Mouse (Mus musculus) MEL-GATA-1-ER (cell line): ENCODE measurements around the gene H2al1a.
"Not testable (repeated sequence)": the region's sequence is repeated elsewhere in the genome, so short reads cannot be mapped to it uniquely, and the experiment has no call there.

ENCODE experiments used
- DNase-seq: peaks from one replicate; pipeline ENCODE4 v3.0.0-alpha.2; 2012; ENCODE audit warnings: low read depth; ENCODE audit errors: extremely low read depth

Gene H2al1a

GRCm38 (mm10) chrX:11298957-11299356, at the start of gene H2al1a:
TSS of gene H2al1a (plus strand) at chrX:11299257.
- DNase-seq, result not testable (repeated sequence)

GRCm38 (mm10) chrX:11250155-11250554, 48.9 kb upstream of the H2al1a start:
- DNase-seq, result no peak

- no peak for DNase-seq
Measured at GRCm38 (mm10) chrX:11254062-11254461, 45.0 kb upstream of the H2al1a start.

- no peak for DNase-seq
Measured at GRCm38 (mm10) chrX:11254521-11255207, 44.4 kb upstream of the H2al1a start.

GRCm38 (mm10) chrX:11255564-11256360, 43.3 kb upstream of the H2al1a start:
- DNase-seq, result no peak

GRCm38 (mm10) chrX:11264918-11265317, 34.1 kb upstream of the H2al1a start:
- no peak for DNase-seq

- no peak for DNase-seq
Measured at GRCm38 (mm10) chrX:11267791-11268190, 31.3 kb upstream of the H2al1a start.

GRCm38 (mm10) chrX:11269074-11269473, 30.0 kb upstream of the H2al1a start:
- no peak for DNase-seq

- no peak for DNase-seq
Measured at GRCm38 (mm10) chrX:11273190-11273589, 25.9 kb upstream of the H2al1a start.

- DNase-seq, result no peak
Measured at GRCm38 (mm10) chrX:11277083-11277482, 22.0 kb upstream of the H2al1a start.

- no peak for DNase-seq
Measured at GRCm38 (mm10) chrX:11280741-11281140, 18.3 kb upstream of the H2al1a start.

- DNase-seq, result no peak
Measured at GRCm38 (mm10) chrX:11288306-11288882, 10.7 kb upstream of the H2al1a start.

- no peak for DNase-seq
Measured at GRCm38 (mm10) chrX:11289244-11289643, 9.8 kb upstream of the H2al1a start.

GRCm38 (mm10) chrX:11302132-11302531, 3.1 kb downstream of the H2al1a start, which contains the start of gene H2al1b:
TSS of gene H2al1b (plus strand) at chrX:11302432.
- DNase-seq, result not testable (repeated sequence)

- DNase-seq, result not testable (repeated sequence)
Measured at GRCm38 (mm10) chrX:11305355-11305754, 6.3 kb downstream of the H2al1a start, which contains the start of gene H2al1c. TSS of gene H2al1c (plus strand) at chrX:11305655.

GRCm38 (mm10) chrX:11308524-11308923, 9.5 kb downstream of the H2al1a start, which contains the start of gene H2al1d:
TSS of gene H2al1d (plus strand) at chrX:11308824.
- not testable (repeated sequence) for DNase-seq

GRCm38 (mm10) chrX:11311634-11312033, 12.6 kb downstream of the H2al1a start, which contains the start of gene H2al1e:
TSS of gene H2al1e (plus strand) at chrX:11311934.
- not testable (repeated sequence) for DNase-seq

- not testable (repeated sequence) for DNase-seq
Measured at GRCm38 (mm10) chrX:11314858-11315257, 15.8 kb downstream of the H2al1a start, which contains the start of gene H2al1f. TSS of gene H2al1f (plus strand) at chrX:11315158.

- DNase-seq, result not testable (repeated sequence)
Measured at GRCm38 (mm10) chrX:11317956-11318355, 18.9 kb downstream of the H2al1a start, which contains the start of gene H2al1g. TSS of gene H2al1g (plus strand) at chrX:11318256.

- not testable (repeated sequence) for DNase-seq
Measured at GRCm38 (mm10) chrX:11321192-11321591, 22.1 kb downstream of the H2al1a start, which contains the start of gene H2al1h. TSS of gene H2al1h (plus strand) at chrX:11321492.

GRCm38 (mm10) chrX:11324359-11324758, 25.3 kb downstream of the H2al1a start, which contains the start of gene H2al1i:
TSS of gene H2al1i (plus strand) at chrX:11324659.
- not testable (repeated sequence) for DNase-seq
